Mouse (Mus musculus): ENCODE results near the gene Emc3. TPM values are rescaled to one million over a fixed set of nuclear protein-coding genes. Genes with fewer than 3 reads are reported as not detected.

The Emc3 gene
- polyA plus RNA-seq, 1 experiment from 2014 or later, result 116 TPM

GRCm38 (mm10) chr6:113472061-113472460, 59.4 kb downstream of the Emc3 start:
- Histone ChIP-seq H3K9me3 (replicated peaks; ENCODE audit: control insufficient read depth, low read length, poor library complexity, severe bottlenecking) (no peaks in the 10 kb centered on the region), H3K27ac (ENCODE audit: low read length) (no peak overlapping the region), H3K27me3 (ENCODE audit: control insufficient read depth, insufficient read depth, low read depth, low read length) (peaks cover 16% of the 10 kb centered on the region), H3K9ac (ENCODE audit: low read depth, low read length) (no peak overlapping the region), H3K4me2 (ENCODE audit: low read length) (no peak overlapping the region), H3K36me3 (ENCODE audit: control insufficient read depth, insufficient read depth, low read length) (no peaks in the 10 kb centered on the region), H3K4me1 (ENCODE audit: control insufficient read depth, insufficient read depth, low read length) (peaks cover 7% of the 10 kb centered on the region; the same call in 1 of the 2 replicates), H3K4me3 (ENCODE audit: low read depth, low read length) (no peak overlapping the region)
- no peak for ATAC-seq
- 67% methylated on average over 10 of the region's 10 CpGs for WGBS

- Histone ChIP-seq H3K27me3 (ENCODE audit: control insufficient read depth, insufficient read depth, low read depth, low read length) (peaks cover 16% of the 10 kb centered on the region), H3K27ac (ENCODE audit: low read length) (no peak within 1 kb of the TSS), H3K9me3 (replicated peaks; ENCODE audit: control insufficient read depth, low read length, poor library complexity, severe bottlenecking) (no peaks in the 10 kb centered on the region), H3K9ac (ENCODE audit: low read depth, low read length) (no peak within 1 kb of the TSS), H3K4me1 (ENCODE audit: control insufficient read depth, insufficient read depth, low read length) (peaks cover 7% of the 10 kb centered on the region; the same call in 1 of the 2 replicates), H3K4me3 (ENCODE audit: low read depth, low read length) (no peak within 1 kb of the TSS), H3K36me3 (ENCODE audit: control insufficient read depth, insufficient read depth, low read length) (no peaks in the 10 kb centered on the region), H3K4me2 (ENCODE audit: low read length) (no peak within 1 kb of the TSS)
- 14% methylated on average over 12 of the region's 12 CpGs for WGBS
- ATAC-seq, result no peak
Measured at GRCm38 (mm10) chr6:113471297-113471936, 60.0 kb downstream of the Emc3 start, which contains the start of gene Il17rc. Gene Il17rc, plus strand, starts transcription at chr6:113471427.

DNA sequence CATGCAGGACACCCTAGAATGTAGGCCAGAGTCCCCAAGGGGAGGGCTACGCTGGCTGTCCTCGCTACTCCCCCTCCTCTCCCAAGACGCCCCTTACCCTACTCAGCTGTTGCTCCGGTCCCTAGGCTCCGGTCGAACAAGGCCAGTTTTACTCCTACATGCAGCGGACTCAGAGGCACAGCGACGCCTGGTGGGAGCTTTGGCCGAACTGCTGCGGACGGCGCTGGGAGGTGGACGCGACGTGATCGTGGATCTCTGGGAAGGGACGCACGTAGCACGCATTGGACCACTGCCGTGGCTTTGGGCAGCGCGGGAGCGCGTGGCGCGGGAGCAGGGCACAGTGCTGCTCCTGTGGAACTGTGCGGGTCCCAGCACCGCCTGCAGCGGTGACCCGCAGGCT, 62.0 kb downstream of the Emc3 start:
- under 1% methylated on average over 31 of the region's 31 CpGs for WGBS
- Histone ChIP-seq H3K4me2 (ENCODE audit: low read length) (peak overlapping the region; percentile 69), H3K27me3 (ENCODE audit: control insufficient read depth, insufficient read depth, low read depth, low read length) (peaks cover 16% of the 10 kb centered on the region), H3K27ac (ENCODE audit: low read length) (no peak overlapping the region), H3K9ac (ENCODE audit: low read depth, low read length) (peak overlapping the region; percentile 59), H3K36me3 (ENCODE audit: control insufficient read depth, insufficient read depth, low read length) (no peaks in the 10 kb centered on the region), H3K4me3 (ENCODE audit: low read depth, low read length) (peak overlapping the region; percentile 41), H3K4me1 (ENCODE audit: control insufficient read depth, insufficient read depth, low read length) (peaks cover 7% of the 10 kb centered on the region; the same call in 1 of the 2 replicates), H3K9me3 (replicated peaks; ENCODE audit: control insufficient read depth, low read length, poor library complexity, severe bottlenecking) (no peaks in the 10 kb centered on the region)
- ATAC-seq, result peak; percentile 79

- Histone ChIP-seq H3K4me2 (ENCODE audit: low read length) (peak overlapping the region; percentile 69), H3K27me3 (ENCODE audit: control insufficient read depth, insufficient read depth, low read depth, low read length) (peaks cover 16% of the 10 kb centered on the region), H3K9ac (ENCODE audit: low read depth, low read length) (peak overlapping the region; percentile 59; the same call in 1 of the 2 replicates), H3K9me3 (replicated peaks; ENCODE audit: control insufficient read depth, low read length, poor library complexity, severe bottlenecking) (no peaks in the 10 kb centered on the region), H3K36me3 (ENCODE audit: control insufficient read depth, insufficient read depth, low read length) (no peaks in the 10 kb centered on the region), H3K4me3 (ENCODE audit: low read depth, low read length) (peak overlapping the region; percentile 41), H3K4me1 (ENCODE audit: control insufficient read depth, insufficient read depth, low read length) (peaks cover 7% of the 10 kb centered on the region; the same call in 1 of the 2 replicates), H3K27ac (ENCODE audit: low read length) (no peak overlapping the region)
- 13% methylated on average over 9 of the region's 9 CpGs for WGBS
- peak; percentile 76 for ATAC-seq
Measured at GRCm38 (mm10) chr6:113469021-113469420, 62.4 kb downstream of the Emc3 start.

DNA sequence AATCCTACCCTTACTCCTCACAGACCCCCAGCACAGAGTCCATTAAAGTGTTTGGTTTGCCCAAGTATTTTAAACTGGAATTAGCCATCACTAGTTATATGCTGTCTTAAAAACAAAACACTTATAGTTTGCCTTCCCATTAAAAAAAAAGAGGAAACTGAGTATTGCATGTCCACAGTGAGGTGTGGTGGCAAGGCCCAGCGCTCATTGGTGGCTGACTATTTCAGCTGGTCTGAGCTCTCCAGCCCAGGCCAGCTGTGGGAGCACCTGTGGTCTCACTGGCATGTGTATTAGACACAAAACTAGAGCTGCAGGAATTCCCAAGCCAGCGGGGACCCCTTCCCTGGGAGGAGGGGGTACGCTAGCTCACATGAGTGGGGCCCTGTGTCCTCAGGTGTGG, 62.9 kb downstream of the Emc3 start:
- Histone ChIP-seq H3K27ac (ENCODE audit: low read length) (no peak overlapping the region), H3K27me3 (ENCODE audit: control insufficient read depth, insufficient read depth, low read depth, low read length) (peaks cover 16% of the 10 kb centered on the region), H3K4me2 (ENCODE audit: low read length) (no peak overlapping the region), H3K9me3 (replicated peaks; ENCODE audit: control insufficient read depth, low read length, poor library complexity, severe bottlenecking) (no peaks in the 10 kb centered on the region), H3K9ac (ENCODE audit: low read depth, low read length) (no peak overlapping the region), H3K4me1 (ENCODE audit: control insufficient read depth, insufficient read depth, low read length) (peaks cover 7% of the 10 kb centered on the region; the same call in 1 of the 2 replicates), H3K4me3 (ENCODE audit: low read depth, low read length) (no peak overlapping the region), H3K36me3 (ENCODE audit: control insufficient read depth, insufficient read depth, low read length) (no peaks in the 10 kb centered on the region)
- no peak for ATAC-seq
- WGBS, result 53% methylated on average over 3 of the region's 3 CpGs

DNA sequence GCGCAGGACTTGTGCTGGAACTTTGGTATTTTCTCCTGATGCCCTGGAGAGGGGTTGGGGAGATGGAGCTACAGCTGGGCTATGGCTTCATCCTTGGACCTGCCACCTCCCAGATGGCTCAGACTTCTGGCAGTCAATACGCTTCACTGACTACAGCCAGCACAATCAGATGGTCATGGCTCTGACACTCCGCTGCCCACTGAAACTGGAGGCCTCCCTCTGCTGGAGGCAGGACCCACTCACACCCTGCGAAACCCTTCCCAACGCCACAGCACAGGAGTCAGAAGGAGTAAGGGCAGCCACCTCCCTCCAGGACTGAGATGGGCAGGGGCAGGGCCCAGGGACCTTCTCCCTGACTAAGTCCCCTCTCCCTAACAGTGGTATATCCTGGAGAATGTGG, 65.8 kb downstream of the Emc3 start:
- 67% methylated on average over 5 of the region's 5 CpGs for WGBS
- Histone ChIP-seq H3K4me1 (ENCODE audit: control insufficient read depth, insufficient read depth, low read length) (peaks cover 7% of the 10 kb centered on the region; the same call in 1 of the 2 replicates), H3K27ac (ENCODE audit: low read length) (no peak overlapping the region), H3K4me3 (ENCODE audit: low read depth, low read length) (no peak overlapping the region), H3K27me3 (ENCODE audit: control insufficient read depth, insufficient read depth, low read depth, low read length) (peaks cover 9% of the 10 kb centered on the region), H3K36me3 (ENCODE audit: control insufficient read depth, insufficient read depth, low read length) (no peaks in the 10 kb centered on the region), H3K4me2 (ENCODE audit: low read length) (no peak overlapping the region), H3K9me3 (replicated peaks; ENCODE audit: control insufficient read depth, low read length, poor library complexity, severe bottlenecking) (no peaks in the 10 kb centered on the region), H3K9ac (ENCODE audit: low read depth, low read length) (no peak overlapping the region)
- ATAC-seq, result no peak

Small RNA genes lying within 50 kb of the gene (microRNA-seq; reads per million reads assigned to microRNA genes)
- not detected for gene Gm23365

Other genes starting within 250 kb of the Emc3 start
- gene Cpne9, start 249.3 kb downstream of the Emc3 start, polyA plus RNA-seq (2015; fragmentation: Nextera tagmentation; extraction: Ambion mirVana), result 3.9 and 4.9 TPM in 2 replicates
- 13.3 and 15.0 TPM in 2 replicates for gene Brpf1, start 224.5 kb downstream of the Emc3 start, polyA plus RNA-seq (2015; fragmentation: Nextera tagmentation; extraction: Ambion mirVana)
- 6.2 and 7.0 TPM in 2 replicates for gene Ogg1, start 204.7 kb downstream of the Emc3 start, polyA plus RNA-seq (2015; fragmentation: Nextera tagmentation; extraction: Ambion mirVana)
- 121 and 132 TPM in 2 replicates for gene Camk1, start 187.7 kb downstream of the Emc3 start, polyA plus RNA-seq (2015; fragmentation: Nextera tagmentation; extraction: Ambion mirVana)
- 75.5 and 82.2 TPM in 2 replicates for gene Tada3, start 153.8 kb downstream of the Emc3 start, polyA plus RNA-seq (2015; fragmentation: Nextera tagmentation; extraction: Ambion mirVana)
- 442 and 475 TPM in 2 replicates for gene Arpc4, start 153.5 kb downstream of the Emc3 start, polyA plus RNA-seq (2015; fragmentation: Nextera tagmentation; extraction: Ambion mirVana)
- 13.2 and 15.8 TPM in 2 replicates for gene Ttll3, start 142.4 kb downstream of the Emc3 start, polyA plus RNA-seq (2015; fragmentation: Nextera tagmentation; extraction: Ambion mirVana)
- gene Rpusd3, start 112.3 kb downstream of the Emc3 start, polyA plus RNA-seq (2015; fragmentation: Nextera tagmentation; extraction: Ambion mirVana), result 15.5 and 20.3 TPM in 2 replicates
- not detected in 2 replicates for gene Cidec, start 95.9 kb downstream of the Emc3 start, polyA plus RNA-seq (2015; fragmentation: Nextera tagmentation; extraction: Ambion mirVana)
- gene Jagn1, start 89.1 kb downstream of the Emc3 start, polyA plus RNA-seq (2015; fragmentation: Nextera tagmentation; extraction: Ambion mirVana), result 96.5 and 96.6 TPM in 2 replicates
- 0.16 TPM in 1 of 2 replicates, not detected in the other for gene Il17re, start 73.2 kb downstream of the Emc3 start, polyA plus RNA-seq (2015; fragmentation: Nextera tagmentation; extraction: Ambion mirVana)
- gene Il17rc, start 60.2 kb downstream of the Emc3 start, polyA plus RNA-seq (2015; fragmentation: Nextera tagmentation; extraction: Ambion mirVana), result 2.7 and 4.3 TPM in 2 replicates
- gene Creld1, start 48.4 kb downstream of the Emc3 start, polyA plus RNA-seq (2015; fragmentation: Nextera tagmentation; extraction: Ambion mirVana), result 77.7 and 80.5 TPM in 2 replicates
- gene Prrt3, start 29.7 kb downstream of the Emc3 start, polyA plus RNA-seq (2015; fragmentation: Nextera tagmentation; extraction: Ambion mirVana), result 13.5 and 14.4 TPM in 2 replicates
- gene Fancd2, start within 50 bp of the Emc3 start, polyA plus RNA-seq (2015; fragmentation: Nextera tagmentation; extraction: Ambion mirVana), result 1.4 and 1.8 TPM in 2 replicates
- gene Fancd2os, start 69.1 kb upstream of the Emc3 start, polyA plus RNA-seq (2015; fragmentation: Nextera tagmentation; extraction: Ambion mirVana), result not detected in 2 replicates
- gene Brk1, start 73.1 kb upstream of the Emc3 start, polyA plus RNA-seq (2015; fragmentation: Nextera tagmentation; extraction: Ambion mirVana), result 227 and 250 TPM in 2 replicates
- gene Vhl, start 92.3 kb upstream of the Emc3 start, polyA plus RNA-seq (2015; fragmentation: Nextera tagmentation; extraction: Ambion mirVana), result 70.1 and 77.8 TPM in 2 replicates
- gene Irak2, start 106.8 kb upstream of the Emc3 start, polyA plus RNA-seq (2015; fragmentation: Nextera tagmentation; extraction: Ambion mirVana), result 1.3 and 2.1 TPM in 2 replicates
- 0.89 and 1.1 TPM in 2 replicates for gene Tatdn2, start 165.4 kb upstream of the Emc3 start, polyA plus RNA-seq (2015; fragmentation: Nextera tagmentation; extraction: Ambion mirVana)
- 0.36 and 1.2 TPM in 2 replicates for gene Ghrl, start 188.2 kb upstream of the Emc3 start, polyA plus RNA-seq (2015; fragmentation: Nextera tagmentation; extraction: Ambion mirVana)
- gene Sec13, start 209.1 kb upstream of the Emc3 start, polyA plus RNA-seq (2015; fragmentation: Nextera tagmentation; extraction: Ambion mirVana), result 177 and 184 TPM in 2 replicates